Mouse (Mus musculus): ENCODE data around the gene B3gnt2.

GRCm38 (mm10) chr11:22723096-22723495, 137.7 kb downstream of the B3gnt2 start:
- TF ChIP-seq CEBPB (IDR thresholded peaks at IDR 0.05; ENCODE audit: insufficient read depth, poor library complexity, severe bottlenecking) (no peak), POLR2A (IDR thresholded peaks at IDR 0.05; ENCODE audit: insufficient read length, low read depth) (no peak)

Data from myocyte (in vitro differentiated cells).